Mouse (Mus musculus): ENCODE measurements around the gene Fam180a.

The Fam180a gene

GRCm38 (mm10) chr6:35265580-35266278 lies 60.2 kb downstream of the Fam180a start:
- DNase-seq (ENCODE audit: low read depth, low spot score) = no peak

All from R1 (cell line).